Mouse (Mus musculus) MEL (cell line): ENCODE data around the gene Syk. TPM values are rescaled to one million over a fixed set of nuclear protein-coding genes. Genes with fewer than 3 reads are reported as not detected.

Experiments used
- DNase-seq: peaks from one replicate; pipeline ENCODE4 v3.0.0; 2011; ENCODE audit warnings: low read depth, low spot score
- H3K27ac ChIP-seq: 2 replicates; pipeline ENCODE4 v1.5.1; 2012; ENCODE audit warnings: low read depth, mild to moderate bottlenecking, control low read depth, low read length, moderate library complexity; ENCODE audit not compliant: control insufficient read depth
- H3K27me3 ChIP-seq, 2 experiments: fragments of 150-350 bp in 1 of 2; sonication (generic) in 1 of 2; 2 replicates each; pipeline ENCODE4 v1.6.1; 2012; ENCODE audit warnings: low read length in 2 of 2, mild to moderate bottlenecking in 2 of 2, improper control_type of control experiment in 1 of 2, moderate library complexity in 1 of 2; ENCODE audit not compliant: insufficient read depth in 2 of 2, control insufficient read depth in 1 of 2
- H3K36me3 ChIP-seq, 2 experiments: 2 replicates each; pipeline ENCODE4 v1.6.1; 2012 to 2014; ENCODE audit warnings: low read length in 2 of 2, improper control_type of control experiment in 1 of 2, inconsistent platforms in 1 of 2, mild to moderate bottlenecking in 1 of 2; ENCODE audit not compliant: insufficient read depth in 2 of 2, control insufficient read depth in 1 of 2
- H3K4me1 ChIP-seq, 2 experiments: fragments of 150-350 bp in 1 of 2; sonication (generic) in 1 of 2; 2 replicates each; pipeline ENCODE4 v1.6.1; 2012; ENCODE audit warnings: low read length in 2 of 2, improper control_type of control experiment in 1 of 2, mild to moderate bottlenecking in 1 of 2; ENCODE audit not compliant: insufficient read depth in 2 of 2, control insufficient read depth in 1 of 2
- H3K4me3 ChIP-seq, 2 experiments: fragments of 150-350 bp in 1 of 2; sonication (generic) in 1 of 2; 2 replicates each; pipeline ENCODE4 v1.5.1; 2012; ENCODE audit warnings: low read depth in 2 of 2, low read length in 2 of 2, mild to moderate bottlenecking in 2 of 2, moderate library complexity in 2 of 2, control low read depth in 1 of 2, improper control_type of control experiment in 1 of 2; ENCODE audit not compliant: control insufficient read depth in 1 of 2, insufficient read depth in 1 of 2
- H3K79me2 ChIP-seq: 2 replicates; pipeline ENCODE4 v1.6.1; 2012; ENCODE audit warnings: mild to moderate bottlenecking, low read length, moderate library complexity; ENCODE audit not compliant: control insufficient read depth, poor library complexity, insufficient read depth
- H3K9ac ChIP-seq: 2 replicates; pipeline ENCODE4 v1.6.1; 2012; ENCODE audit warnings: low read depth, mild to moderate bottlenecking, control low read depth, low read length, moderate library complexity; ENCODE audit not compliant: control insufficient read depth, poor library complexity, severe bottlenecking
- H3K9me3 ChIP-seq: fragments of 150-350 bp; sonication (generic); replicated peaks from 2 replicates; pipeline ENCODE4 v1.6.1; 2012; ENCODE audit warnings: mild to moderate bottlenecking, low read length, improper control_type of control experiment, moderate library complexity; ENCODE audit not compliant: insufficient read depth
- BHLHE40 ChIP-seq: IDR thresholded peaks from 2 replicates; pipeline ENCODE4 v1.6.1; 2012; ENCODE audit warnings: low read depth, mild to moderate bottlenecking, inconsistent platforms, low read length, improper control_type of control experiment, borderline replicate concordance
- E2F4 ChIP-seq: IDR thresholded peaks from 2 replicates; pipeline ENCODE4 v1.6.1; 2011; ENCODE audit warnings: low read depth, low read length, improper control_type of control experiment, borderline replicate concordance
- ELF1 ChIP-seq: IDR thresholded peaks from 2 replicates; pipeline ENCODE4 v1.6.1; 2014; ENCODE audit warnings: low read depth, mild to moderate bottlenecking, inconsistent platforms, low read length, improper control_type of control experiment, moderate library complexity
- ETS1 ChIP-seq: IDR thresholded peaks from 2 replicates; pipeline ENCODE4 v1.6.1; 2012; ENCODE audit warnings: low read depth, mild to moderate bottlenecking, inconsistent platforms, low read length, improper control_type of control experiment, moderate library complexity
- GABPA ChIP-seq: IDR thresholded peaks from 2 replicates; pipeline ENCODE4 v1.6.1; 2012; ENCODE audit warnings: low read depth, mild to moderate bottlenecking, inconsistent platforms, low read length, improper control_type of control experiment, moderate library complexity
- HCFC1 ChIP-seq: IDR thresholded peaks from 2 replicates; pipeline ENCODE4 v1.6.1; 2012; ENCODE audit warnings: low read depth, mild to moderate bottlenecking, inconsistent platforms, low read length, improper control_type of control experiment, moderate library complexity
- MAX ChIP-seq: IDR thresholded peaks from 2 replicates; pipeline ENCODE4 v1.6.1; 2011; ENCODE audit warnings: low read length, improper control_type of control experiment
- MEF2A ChIP-seq: IDR thresholded peaks from 2 replicates; pipeline ENCODE4 v1.6.1; 2014; ENCODE audit warnings: low read depth, mild to moderate bottlenecking, inconsistent platforms, low read length, improper control_type of control experiment; ENCODE audit not compliant: poor library complexity, insufficient replicate concordance, severe bottlenecking; ENCODE audit errors: extremely low read depth
- MXI1 ChIP-seq: IDR thresholded peaks from 2 replicates; pipeline ENCODE4 v1.6.1; 2011; ENCODE audit warnings: mild to moderate bottlenecking, low read depth, low read length, improper control_type of control experiment
- NELFE ChIP-seq: IDR thresholded peaks from 2 replicates; pipeline ENCODE4 v1.6.1; 2011; ENCODE audit warnings: low read depth, low read length, improper control_type of control experiment
- POLR2A ChIP-seq, 2 experiments: IDR thresholded peaks; 2 replicates each; pipeline ENCODE4 v1.6.1; 2011 to 2012; ENCODE audit warnings: low read length in 2 of 2, mild to moderate bottlenecking in 2 of 2, control low read depth in 1 of 2, improper control_type of control experiment in 1 of 2, low read depth in 1 of 2, moderate library complexity in 1 of 2; ENCODE audit not compliant: control insufficient read depth in 1 of 2, insufficient read depth in 1 of 2, poor library complexity in 1 of 2
- POLR2AphosphoS2 ChIP-seq: IDR thresholded peaks from 2 replicates; pipeline ENCODE4 v1.6.1; 2011; ENCODE audit warnings: low read length, improper control_type of control experiment
- POLR2AphosphoS5 ChIP-seq: IDR thresholded peaks from 2 replicates; pipeline ENCODE4 v1.6.1; 2012; ENCODE audit warnings: low read depth, borderline replicate concordance, mild to moderate bottlenecking, inconsistent platforms, low read length, moderate library complexity, mixed read lengths
- RCOR1 ChIP-seq: IDR thresholded peaks from 2 replicates; pipeline ENCODE4 v1.6.1; 2012; ENCODE audit warnings: low read depth, mild to moderate bottlenecking, inconsistent platforms, low read length, improper control_type of control experiment
- SIN3A ChIP-seq: IDR thresholded peaks from 2 replicates; pipeline ENCODE4 v1.6.1; 2012; ENCODE audit warnings: low read length, improper control_type of control experiment, inconsistent platforms
- SMC3 ChIP-seq: IDR thresholded peaks from 2 replicates; pipeline ENCODE4 v1.6.1; 2011; ENCODE audit warnings: low read depth, low read length, improper control_type of control experiment
- TAL1 ChIP-seq: IDR thresholded peaks from 2 replicates; pipeline ENCODE4 v1.6.1; 2012; ENCODE audit warnings: mild to moderate bottlenecking, inconsistent platforms, low read length, moderate library complexity, mixed read lengths
- TCF12 ChIP-seq: IDR thresholded peaks from 2 replicates; pipeline ENCODE4 v1.6.1; 2014; ENCODE audit warnings: low read depth, mild to moderate bottlenecking, inconsistent platforms, low read length, improper control_type of control experiment, moderate library complexity
- UBTF ChIP-seq: IDR thresholded peaks from 2 replicates; pipeline ENCODE4 v1.6.1; 2012; ENCODE audit warnings: low read depth, mild to moderate bottlenecking, inconsistent platforms, low read length, improper control_type of control experiment, moderate library complexity, borderline replicate concordance; ENCODE audit not compliant: insufficient read depth
- USF2 ChIP-seq, 2 experiments: IDR thresholded peaks; 2 replicates each; pipeline ENCODE4 v1.6.1; 2011 to 2012; ENCODE audit warnings: improper control_type of control experiment in 2 of 2, low read length in 2 of 2, borderline replicate concordance in 1 of 2, inconsistent platforms in 1 of 2, low read depth in 1 of 2, mild to moderate bottlenecking in 1 of 2; ENCODE audit not compliant: insufficient read depth in 1 of 2
- ZKSCAN1 ChIP-seq: IDR thresholded peaks from 2 replicates; pipeline ENCODE4 v1.6.1; 2012; ENCODE audit warnings: low read depth, mild to moderate bottlenecking, inconsistent platforms, low read length, improper control_type of control experiment, moderate library complexity
- ZNF384 ChIP-seq: IDR thresholded peaks from 2 replicates; pipeline ENCODE4 v1.6.1; 2012; ENCODE audit warnings: low read depth, mild to moderate bottlenecking, inconsistent platforms, low read length, improper control_type of control experiment
- polyA plus RNA-seq, 2 experiments: library from polyadenylated mRNA; stranded (reverse) in 1 of 2; unstranded in 1 of 2; fragments of >175 nt in 1 of 2; fragments of >200 nt in 1 of 2; gene quantifications; 2 replicates each; pipeline versions ENCODE4 v1.2.1 to v1.2.4; 2012; ENCODE audit warnings: low replicate concordance in 2 of 2, low read depth in 1 of 2; ENCODE audit not compliant: insufficient read length in 2 of 2, insufficient read depth in 1 of 2, missing spikeins in 1 of 2
- total RNA-seq: library from RNA; depleted of rRNA; stranded (reverse); fragments of 300-350 nt; gene quantifications from 2 replicates; pipeline ENCODE4 v1.2.3, GENCODE M21; 2012

Syk gene
- total and polyA plus RNA-seq, 3 experiments: 14.4 to 23.8 TPM; not detected in 1

- Histone ChIP-seq H3K27me3 (peaks cover 0 to 2% of the 10 kb centered on the region in 2 experiments; a peak in 1 of 4 replicates), H3K79me2 (no peaks in the 10 kb centered on the region)
These were observed 69.3 kb downstream of the Syk start for GRCm38 (mm10) chr13:52652253-52652628.

GRCm38 (mm10) chr13:52654081-52654829 lies 71.3 kb downstream of the Syk start:
- no peaks in the 10 kb centered on the region for H3K36me3 ChIP-seq
- no peak overlapping the region for H3K27ac ChIP-seq
- H3K4me1 ChIP-seq: no peaks in the 10 kb centered on the region
- DNase-seq: no peak
- TF ChIP-seq ELF1: no peak
- no peak for TF ChIP-seq MXI1
- TF ChIP-seq E2F4: no peak
- TF ChIP-seq MEF2A: no peak
- no peak for TF ChIP-seq USF2 (IDR thresholded peaks at IDR 0.05; ENCODE audit: borderline replicate concordance in 1 of 2, insufficient read depth in 1 of 2, low read depth in 1 of 2, low read length in 2 of 2)
- TF ChIP-seq POLR2AphosphoS5: no peak
- TF ChIP-seq ETS1: no peak
- no peak for TF ChIP-seq ZNF384
- TF ChIP-seq SMC3: no peak
- no peak for TF ChIP-seq NELFE
- no peak for TF ChIP-seq HCFC1
- TF ChIP-seq BHLHE40: no peak
- TF ChIP-seq ZKSCAN1: no peak
- TF ChIP-seq UBTF: no peak
- no peak for TF ChIP-seq POLR2A (IDR thresholded peaks at IDR 0.05; ENCODE audit: control insufficient read depth in 1 of 2, insufficient read depth in 1 of 2, low read depth in 1 of 2, low read length in 2 of 2, poor library complexity in 1 of 2)
- no peaks in the 10 kb centered on the region for H3K9me3 ChIP-seq
- no peak overlapping the region for H3K9ac ChIP-seq
- no peaks in the 10 kb centered on the region for H3K79me2 ChIP-seq
- no peak overlapping the region for H3K4me3 ChIP-seq
- H3K27me3 ChIP-seq: peaks cover 0 to 2% of the 10 kb centered on the region in 2 experiments; a peak in 1 of 4 replicates

More at GRCm38 (mm10) chr13:52652253-52652628, 69.3 kb downstream of the Syk start:
- H3K9me3 ChIP-seq: no peaks in the 10 kb centered on the region
- H3K27ac ChIP-seq: no peak overlapping the region
- no peaks in the 10 kb centered on the region for H3K36me3 ChIP-seq
- H3K4me3 ChIP-seq: no peak overlapping the region
- TF ChIP-seq TCF12 (no peak), GABPA (no peak), RCOR1 (no peak), ZKSCAN1 (no peak), MAX (no peak), ELF1 (no peak), SMC3 (no peak), SIN3A (no peak), POLR2AphosphoS2 (no peak), TAL1 (no peak), POLR2AphosphoS5 (no peak)
- no peak overlapping the region for H3K9ac ChIP-seq
- no peaks in the 10 kb centered on the region for H3K4me1 ChIP-seq
- no peak for DNase-seq
